Mouse (Mus musculus) MEL (cell line): Measurements from ENCODE around the gene Rgcc. TPM values are rescaled to one million over a fixed set of nuclear protein-coding genes. Genes with fewer than 3 reads are reported as not detected.

Source experiments
- DNase-seq: peaks from one replicate; pipeline ENCODE4 v3.0.0; 2011; ENCODE audit warnings: low read depth, low spot score
- H3K27ac ChIP-seq: 2 replicates; pipeline ENCODE4 v1.5.1; 2012; ENCODE audit warnings: low read depth, mild to moderate bottlenecking, control low read depth, low read length, moderate library complexity; ENCODE audit not compliant: control insufficient read depth
- H3K27me3 ChIP-seq, 2 experiments: fragments of 150-350 bp in 1 of 2; sonication (generic) in 1 of 2; 2 replicates each; pipeline ENCODE4 v1.6.1; 2012; ENCODE audit warnings: low read length in 2 of 2, mild to moderate bottlenecking in 2 of 2, improper control_type of control experiment in 1 of 2, moderate library complexity in 1 of 2; ENCODE audit not compliant: insufficient read depth in 2 of 2, control insufficient read depth in 1 of 2
- H3K36me3 ChIP-seq, 2 experiments: 2 replicates each; pipeline ENCODE4 v1.6.1; 2012 to 2014; ENCODE audit warnings: low read length in 2 of 2, improper control_type of control experiment in 1 of 2, inconsistent platforms in 1 of 2, mild to moderate bottlenecking in 1 of 2; ENCODE audit not compliant: insufficient read depth in 2 of 2, control insufficient read depth in 1 of 2
- H3K4me1 ChIP-seq, 2 experiments: fragments of 150-350 bp in 1 of 2; sonication (generic) in 1 of 2; 2 replicates each; pipeline ENCODE4 v1.6.1; 2012; ENCODE audit warnings: low read length in 2 of 2, improper control_type of control experiment in 1 of 2, mild to moderate bottlenecking in 1 of 2; ENCODE audit not compliant: insufficient read depth in 2 of 2, control insufficient read depth in 1 of 2
- H3K4me3 ChIP-seq, 2 experiments: fragments of 150-350 bp in 1 of 2; sonication (generic) in 1 of 2; 2 replicates each; pipeline ENCODE4 v1.5.1; 2012; ENCODE audit warnings: low read depth in 2 of 2, low read length in 2 of 2, mild to moderate bottlenecking in 2 of 2, moderate library complexity in 2 of 2, control low read depth in 1 of 2, improper control_type of control experiment in 1 of 2; ENCODE audit not compliant: control insufficient read depth in 1 of 2, insufficient read depth in 1 of 2
- H3K79me2 ChIP-seq: 2 replicates; pipeline ENCODE4 v1.6.1; 2012; ENCODE audit warnings: mild to moderate bottlenecking, low read length, moderate library complexity; ENCODE audit not compliant: control insufficient read depth, poor library complexity, insufficient read depth
- H3K9ac ChIP-seq: 2 replicates; pipeline ENCODE4 v1.6.1; 2012; ENCODE audit warnings: low read depth, mild to moderate bottlenecking, control low read depth, low read length, moderate library complexity; ENCODE audit not compliant: control insufficient read depth, poor library complexity, severe bottlenecking
- H3K9me3 ChIP-seq: fragments of 150-350 bp; sonication (generic); replicated peaks from 2 replicates; pipeline ENCODE4 v1.6.1; 2012; ENCODE audit warnings: mild to moderate bottlenecking, low read length, improper control_type of control experiment, moderate library complexity; ENCODE audit not compliant: insufficient read depth
- CHD1 ChIP-seq: IDR thresholded peaks from 2 replicates; pipeline ENCODE4 v1.6.1; 2012; ENCODE audit warnings: low read depth, mild to moderate bottlenecking, inconsistent platforms, low read length, improper control_type of control experiment
- CHD2 ChIP-seq: IDR thresholded peaks from 2 replicates; pipeline ENCODE4 v1.6.1; 2011; ENCODE audit warnings: low read length, improper control_type of control experiment
- CTCF ChIP-seq, 3 experiments: IDR thresholded peaks in 2 of 3; conservative IDR thresholded peaks in 1 of 3; 2 replicates each; pipeline ENCODE4 v1.5.1; 2011 to 2012; ENCODE audit warnings: low read length in 3 of 3, low read depth in 2 of 3, mild to moderate bottlenecking in 2 of 3, improper control_type of control experiment in 1 of 3, inconsistent platforms in 1 of 3, mixed read lengths in 1 of 3, moderate library complexity in 1 of 3; ENCODE audit not compliant: control insufficient read depth in 1 of 3, insufficient read depth in 1 of 3, poor library complexity in 1 of 3, severe bottlenecking in 1 of 3
- E2F4 ChIP-seq: IDR thresholded peaks from 2 replicates; pipeline ENCODE4 v1.6.1; 2011; ENCODE audit warnings: low read depth, low read length, improper control_type of control experiment, borderline replicate concordance
- EP300 ChIP-seq, 2 experiments: IDR thresholded peaks; 2 replicates each; pipeline ENCODE4 v1.6.1; 2011; ENCODE audit warnings: improper control_type of control experiment in 2 of 2, low read length in 2 of 2, low read depth in 1 of 2, mild to moderate bottlenecking in 1 of 2
- ETS1 ChIP-seq: IDR thresholded peaks from 2 replicates; pipeline ENCODE4 v1.6.1; 2012; ENCODE audit warnings: low read depth, mild to moderate bottlenecking, inconsistent platforms, low read length, improper control_type of control experiment, moderate library complexity
- GABPA ChIP-seq: IDR thresholded peaks from 2 replicates; pipeline ENCODE4 v1.6.1; 2012; ENCODE audit warnings: low read depth, mild to moderate bottlenecking, inconsistent platforms, low read length, improper control_type of control experiment, moderate library complexity
- GATA1 ChIP-seq: IDR thresholded peaks from 2 replicates; pipeline ENCODE4 v1.6.1; 2011; ENCODE audit warnings: low read depth, low read length, improper control_type of control experiment
- HCFC1 ChIP-seq: IDR thresholded peaks from 2 replicates; pipeline ENCODE4 v1.6.1; 2012; ENCODE audit warnings: low read depth, mild to moderate bottlenecking, inconsistent platforms, low read length, improper control_type of control experiment, moderate library complexity
- JUND ChIP-seq: IDR thresholded peaks from 2 replicates; pipeline ENCODE4 v1.6.1; 2011; ENCODE audit warnings: low read depth, mild to moderate bottlenecking, improper control_type of control experiment, low read length
- MAFK ChIP-seq: IDR thresholded peaks from 2 replicates; pipeline ENCODE4 v1.6.1; 2011; ENCODE audit warnings: low read depth, mild to moderate bottlenecking, low read length, improper control_type of control experiment, borderline replicate concordance
- MEF2A ChIP-seq: IDR thresholded peaks from 2 replicates; pipeline ENCODE4 v1.6.1; 2014; ENCODE audit warnings: low read depth, mild to moderate bottlenecking, inconsistent platforms, low read length, improper control_type of control experiment; ENCODE audit not compliant: poor library complexity, insufficient replicate concordance, severe bottlenecking; ENCODE audit errors: extremely low read depth
- MXI1 ChIP-seq: IDR thresholded peaks from 2 replicates; pipeline ENCODE4 v1.6.1; 2011; ENCODE audit warnings: mild to moderate bottlenecking, low read depth, low read length, improper control_type of control experiment
- RAD21 ChIP-seq: IDR thresholded peaks from 2 replicates; pipeline ENCODE4 v1.6.1; 2011; ENCODE audit warnings: mild to moderate bottlenecking, low read depth, low read length, improper control_type of control experiment
- SIN3A ChIP-seq: IDR thresholded peaks from 2 replicates; pipeline ENCODE4 v1.6.1; 2012; ENCODE audit warnings: low read length, improper control_type of control experiment, inconsistent platforms
- SMC3 ChIP-seq: IDR thresholded peaks from 2 replicates; pipeline ENCODE4 v1.6.1; 2011; ENCODE audit warnings: low read depth, low read length, improper control_type of control experiment
- TBP ChIP-seq: IDR thresholded peaks from 2 replicates; pipeline ENCODE4 v1.8.0; 2011; ENCODE audit warnings: low read depth, low read length, improper control_type of control experiment
- UBTF ChIP-seq: IDR thresholded peaks from 2 replicates; pipeline ENCODE4 v1.6.1; 2012; ENCODE audit warnings: low read depth, mild to moderate bottlenecking, inconsistent platforms, low read length, improper control_type of control experiment, moderate library complexity, borderline replicate concordance; ENCODE audit not compliant: insufficient read depth
- USF1 ChIP-seq: IDR thresholded peaks from 2 replicates; pipeline ENCODE4 v1.6.1; 2014; ENCODE audit warnings: low read depth, mild to moderate bottlenecking, inconsistent platforms, low read length, improper control_type of control experiment, moderate library complexity
- USF2 ChIP-seq, 2 experiments: IDR thresholded peaks; 2 replicates each; pipeline ENCODE4 v1.6.1; 2011 to 2012; ENCODE audit warnings: improper control_type of control experiment in 2 of 2, low read length in 2 of 2, borderline replicate concordance in 1 of 2, inconsistent platforms in 1 of 2, low read depth in 1 of 2, mild to moderate bottlenecking in 1 of 2; ENCODE audit not compliant: insufficient read depth in 1 of 2
- ZC3H11A ChIP-seq: IDR thresholded peaks from 2 replicates; pipeline ENCODE4 v1.6.1; 2012; ENCODE audit warnings: low read depth, mild to moderate bottlenecking, inconsistent platforms, low read length, improper control_type of control experiment
- ZKSCAN1 ChIP-seq: IDR thresholded peaks from 2 replicates; pipeline ENCODE4 v1.6.1; 2012; ENCODE audit warnings: low read depth, mild to moderate bottlenecking, inconsistent platforms, low read length, improper control_type of control experiment, moderate library complexity
- polyA plus RNA-seq, 2 experiments: library from polyadenylated mRNA; stranded (reverse) in 1 of 2; unstranded in 1 of 2; fragments of >175 nt in 1 of 2; fragments of >200 nt in 1 of 2; gene quantifications; 2 replicates each; pipeline versions ENCODE4 v1.2.1 to v1.2.4; 2012; ENCODE audit warnings: low replicate concordance in 2 of 2, low read depth in 1 of 2; ENCODE audit not compliant: insufficient read length in 2 of 2, insufficient read depth in 1 of 2, missing spikeins in 1 of 2
- total RNA-seq: library from RNA; depleted of rRNA; stranded (reverse); fragments of 300-350 nt; gene quantifications from 2 replicates; pipeline ENCODE4 v1.2.3, GENCODE M21; 2012

Gene Rgcc
- total and polyA plus RNA-seq, 3 experiments = 1.2 to 1.8 TPM; not detected in 1

GRCm38 (mm10) chr14:79244571-79244970 is 56.9 kb downstream of the Rgcc start:
- no peak for DNase-seq
- Histone ChIP-seq H3K9me3 (no peaks in the 10 kb centered on the region), H3K36me3 (no peaks in the 10 kb centered on the region), H3K27ac (no peak overlapping the region), H3K4me1 (no peaks in the 10 kb centered on the region), H3K27me3 (no peaks in the 10 kb centered on the region; a peak in 1 of 4 replicates), H3K79me2 (no peaks in the 10 kb centered on the region), H3K9ac (no peak overlapping the region), H3K4me3 (no peak overlapping the region)
- TF ChIP-seq CHD1 = no peak
- TF ChIP-seq ZKSCAN1 = no peak
- no peak for TF ChIP-seq SMC3
- TF ChIP-seq USF2 (IDR thresholded peaks at IDR 0.05; ENCODE audit: borderline replicate concordance in 1 of 2, insufficient read depth in 1 of 2, low read depth in 1 of 2, low read length in 2 of 2) = no peak
- TF ChIP-seq JUND = no peak
- no peak for TF ChIP-seq CTCF (IDR thresholded peaks at IDR 0.05 in 2 of 3, conservative IDR thresholded peaks at IDR 0.05 in 1 of 3; ENCODE audit: control insufficient read depth in 1 of 3, insufficient read depth in 1 of 3, low read depth in 2 of 3, low read length in 3 of 3, poor library complexity in 1 of 3, severe bottlenecking in 1 of 3)
- TF ChIP-seq UBTF = no peak
- TF ChIP-seq EP300 (IDR thresholded peaks at IDR 0.05; ENCODE audit: low read depth in 1 of 2, low read length in 2 of 2) = no peak
- no peak for TF ChIP-seq MEF2A
- no peak for TF ChIP-seq TBP
- TF ChIP-seq GABPA = no peak
- TF ChIP-seq HCFC1 = no peak
- TF ChIP-seq RAD21 = no peak
- no peak for TF ChIP-seq SIN3A
- TF ChIP-seq E2F4 = no peak

GRCm38 (mm10) chr14:79243038-79243883 is 58.2 kb downstream of the Rgcc start:
- DNase-seq = no peak
- H3K27ac ChIP-seq = no peak overlapping the region
- H3K4me3 ChIP-seq = no peak overlapping the region
- TF ChIP-seq SMC3 = no peak
- TF ChIP-seq ZKSCAN1 = no peak
- no peak for TF ChIP-seq EP300 (IDR thresholded peaks at IDR 0.05; ENCODE audit: low read depth in 1 of 2, low read length in 2 of 2)
- no peak for TF ChIP-seq UBTF
- TF ChIP-seq MXI1 = no peak
- no peak for TF ChIP-seq MAFK
- no peak for TF ChIP-seq CHD2
- TF ChIP-seq E2F4 = no peak
- no peak for TF ChIP-seq HCFC1
- TF ChIP-seq CTCF (IDR thresholded peaks at IDR 0.05 in 2 of 3, conservative IDR thresholded peaks at IDR 0.05 in 1 of 3; ENCODE audit: control insufficient read depth in 1 of 3, insufficient read depth in 1 of 3, low read depth in 2 of 3, low read length in 3 of 3, poor library complexity in 1 of 3, severe bottlenecking in 1 of 3) = no peak
- no peak for TF ChIP-seq USF1
- no peak for TF ChIP-seq ZC3H11A
- no peak for TF ChIP-seq GABPA
- no peak for TF ChIP-seq ETS1
- no peak for TF ChIP-seq USF2 (IDR thresholded peaks at IDR 0.05; ENCODE audit: borderline replicate concordance in 1 of 2, insufficient read depth in 1 of 2, low read depth in 1 of 2, low read length in 2 of 2)
- TF ChIP-seq GATA1 = no peak
- H3K9me3 ChIP-seq = no peaks in the 10 kb centered on the region
- no peaks in the 10 kb centered on the region; a peak in 1 of 4 replicates for H3K27me3 ChIP-seq
- no peaks in the 10 kb centered on the region for H3K36me3 ChIP-seq
- H3K79me2 ChIP-seq = no peaks in the 10 kb centered on the region
- no peaks in the 10 kb centered on the region for H3K4me1 ChIP-seq
- H3K9ac ChIP-seq = no peak overlapping the region
